Mouse (Mus musculus): ENCODE measurements around the gene F12. TPM values are rescaled to one million over a fixed set of nuclear protein-coding genes. Genes with fewer than 3 reads are reported as not detected.

Gene F12
- polyA plus RNA-seq, 1 experiment from 2014 or later = 1.5 TPM

GRCm38 (mm10) chr13:55412643-55413307 is 13.8 kb downstream of the F12 start:
- H3K4me2 ChIP-seq = no peak overlapping the region
- H3K9ac ChIP-seq (ENCODE audit: low read depth, low read length) = no peak overlapping the region
- H3K27ac ChIP-seq (ENCODE audit: low read depth, low read length) = no peak overlapping the region
- H3K4me3 ChIP-seq (ENCODE audit: low read depth, low read length) = no peak overlapping the region
- peaks cover 55% of the 10 kb centered on the region for H3K27me3 ChIP-seq (ENCODE audit: control insufficient read depth, insufficient read depth, low read length)
- 81% methylated on average over 13 of the region's 13 CpGs for WGBS (ENCODE audit: insufficient replicate concordance)
- H3K9me3 ChIP-seq (replicated peaks; ENCODE audit: control insufficient read depth, low read length) = no peaks in the 10 kb centered on the region
- no peaks in the 10 kb centered on the region for H3K36me3 ChIP-seq (ENCODE audit: control insufficient read depth, insufficient read depth, low read length)
- H3K4me1 ChIP-seq (ENCODE audit: control insufficient read depth, insufficient read depth, low read length) = no peaks in the 10 kb centered on the region
- no peak for ATAC-seq (replicated peaks; ENCODE audit: insufficient number of reproducible peaks, low FRiP score, low TSS enrichment)

GRCm38 (mm10) chr13:55411826-55412225 is 14.8 kb downstream of the F12 start:
- Histone ChIP-seq H3K4me2 (no peak overlapping the region), H3K9ac (ENCODE audit: low read depth, low read length) (no peak overlapping the region), H3K4me3 (ENCODE audit: low read depth, low read length) (no peak overlapping the region), H3K27ac (ENCODE audit: low read depth, low read length) (no peak overlapping the region), H3K27me3 (ENCODE audit: control insufficient read depth, insufficient read depth, low read length) (peaks cover 49% of the 10 kb centered on the region), H3K36me3 (ENCODE audit: control insufficient read depth, insufficient read depth, low read length) (no peaks in the 10 kb centered on the region), H3K4me1 (ENCODE audit: control insufficient read depth, insufficient read depth, low read length) (no peaks in the 10 kb centered on the region), H3K9me3 (replicated peaks; ENCODE audit: control insufficient read depth, low read length) (no peaks in the 10 kb centered on the region)
- no peak for ATAC-seq (replicated peaks; ENCODE audit: insufficient number of reproducible peaks, low FRiP score, low TSS enrichment)
- 71% methylated on average over 7 of the region's 7 CpGs for WGBS (ENCODE audit: insufficient replicate concordance)

DNA sequence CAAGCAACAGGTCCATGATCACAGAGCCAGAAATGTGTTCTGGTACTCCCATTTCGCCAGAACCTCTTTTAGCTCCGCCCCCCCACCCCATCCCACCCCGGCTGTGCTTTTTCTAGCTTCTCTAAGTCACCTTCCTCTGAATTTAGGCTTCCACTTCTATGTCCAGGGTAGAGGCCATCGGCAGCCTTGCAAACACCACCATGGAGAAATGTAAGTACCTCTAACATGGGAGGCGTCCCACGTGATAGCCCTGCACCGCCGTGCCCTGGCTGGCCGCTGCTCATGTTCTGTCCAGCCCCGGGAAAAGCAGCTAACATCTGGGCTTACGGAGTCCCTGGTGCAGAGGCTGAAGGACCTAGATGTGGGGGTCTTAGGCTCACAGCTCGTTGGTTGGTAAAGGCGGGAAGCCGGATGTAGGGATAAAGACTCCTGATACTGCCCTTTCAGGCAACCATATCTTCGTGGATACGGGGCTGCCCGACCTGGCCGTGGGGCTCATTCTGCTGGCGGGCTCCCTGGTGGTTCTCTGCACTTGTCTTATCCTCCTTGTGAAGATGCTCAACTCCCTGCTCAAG is 18.0 kb downstream of the F12 start:
- no peaks in the 10 kb centered on the region for H3K9me3 ChIP-seq (replicated peaks; ENCODE audit: control insufficient read depth, low read length)
- WGBS (ENCODE audit: insufficient replicate concordance) = 70% methylated on average over 19 of the region's 19 CpGs
- H3K27ac ChIP-seq (ENCODE audit: low read depth, low read length) = no peak overlapping the region
- H3K4me1 ChIP-seq (ENCODE audit: control insufficient read depth, insufficient read depth, low read length) = no peaks in the 10 kb centered on the region
- H3K36me3 ChIP-seq (ENCODE audit: control insufficient read depth, insufficient read depth, low read length) = no peaks in the 10 kb centered on the region
- no peak overlapping the region for H3K4me3 ChIP-seq (ENCODE audit: low read depth, low read length)
- H3K27me3 ChIP-seq (ENCODE audit: control insufficient read depth, insufficient read depth, low read length) = peaks cover 51% of the 10 kb centered on the region
- H3K9ac ChIP-seq (ENCODE audit: low read depth, low read length) = no peak overlapping the region
- H3K4me2 ChIP-seq = no peak overlapping the region
- no peak for ATAC-seq (replicated peaks; ENCODE audit: insufficient number of reproducible peaks, low FRiP score, low TSS enrichment)

DNA sequence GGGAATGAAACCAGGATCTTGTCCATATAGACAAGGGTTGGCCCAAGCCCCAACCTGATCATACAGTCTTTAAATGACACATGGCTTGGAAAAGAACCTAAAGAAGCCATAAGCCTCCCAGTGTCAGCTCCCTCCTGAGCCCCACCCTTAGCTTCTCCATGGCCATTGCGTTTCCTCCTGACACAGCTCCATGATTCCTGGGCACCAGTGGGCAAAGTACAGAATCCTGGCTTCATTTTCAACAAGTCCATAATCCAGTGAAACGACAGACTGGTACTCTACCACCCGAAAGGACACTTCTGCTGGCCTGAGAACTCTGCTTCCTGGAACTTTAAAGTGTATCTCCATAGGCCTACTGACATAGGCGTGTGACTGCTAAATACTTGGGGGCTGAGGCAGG is 19.3 kb downstream of the F12 start:
- Histone ChIP-seq H3K36me3 (ENCODE audit: control insufficient read depth, insufficient read depth, low read length) (no peaks in the 10 kb centered on the region), H3K9ac (ENCODE audit: low read depth, low read length) (no peak overlapping the region), H3K4me1 (ENCODE audit: control insufficient read depth, insufficient read depth, low read length) (no peaks in the 10 kb centered on the region), H3K27me3 (ENCODE audit: control insufficient read depth, insufficient read depth, low read length) (peaks cover 48% of the 10 kb centered on the region), H3K9me3 (replicated peaks; ENCODE audit: control insufficient read depth, low read length) (no peaks in the 10 kb centered on the region), H3K27ac (ENCODE audit: low read depth, low read length) (no peak overlapping the region), H3K4me2 (no peak overlapping the region), H3K4me3 (ENCODE audit: low read depth, low read length) (no peak overlapping the region)
- ATAC-seq (replicated peaks; ENCODE audit: insufficient number of reproducible peaks, low FRiP score, low TSS enrichment) = no peak
- WGBS (ENCODE audit: insufficient replicate concordance) = 73% methylated on average over 4 of the region's 4 CpGs

GRCm38 (mm10) chr13:55405783-55406390 is 20.7 kb downstream of the F12 start:
- Histone ChIP-seq H3K4me2 (no peak overlapping the region), H3K27ac (ENCODE audit: low read depth, low read length) (no peak overlapping the region), H3K9me3 (replicated peaks; ENCODE audit: control insufficient read depth, low read length) (no peaks in the 10 kb centered on the region), H3K36me3 (ENCODE audit: control insufficient read depth, insufficient read depth, low read length) (no peaks in the 10 kb centered on the region), H3K4me1 (ENCODE audit: control insufficient read depth, insufficient read depth, low read length) (no peaks in the 10 kb centered on the region), H3K9ac (ENCODE audit: low read depth, low read length) (peak overlapping the region; percentile 53), H3K4me3 (ENCODE audit: low read depth, low read length) (no peak overlapping the region), H3K27me3 (ENCODE audit: control insufficient read depth, insufficient read depth, low read length) (peaks cover 48% of the 10 kb centered on the region)
- WGBS (ENCODE audit: insufficient replicate concordance) = 69% methylated on average over 13 of the region's 13 CpGs
- no peak for ATAC-seq (replicated peaks; ENCODE audit: insufficient number of reproducible peaks, low FRiP score, low TSS enrichment)

DNA sequence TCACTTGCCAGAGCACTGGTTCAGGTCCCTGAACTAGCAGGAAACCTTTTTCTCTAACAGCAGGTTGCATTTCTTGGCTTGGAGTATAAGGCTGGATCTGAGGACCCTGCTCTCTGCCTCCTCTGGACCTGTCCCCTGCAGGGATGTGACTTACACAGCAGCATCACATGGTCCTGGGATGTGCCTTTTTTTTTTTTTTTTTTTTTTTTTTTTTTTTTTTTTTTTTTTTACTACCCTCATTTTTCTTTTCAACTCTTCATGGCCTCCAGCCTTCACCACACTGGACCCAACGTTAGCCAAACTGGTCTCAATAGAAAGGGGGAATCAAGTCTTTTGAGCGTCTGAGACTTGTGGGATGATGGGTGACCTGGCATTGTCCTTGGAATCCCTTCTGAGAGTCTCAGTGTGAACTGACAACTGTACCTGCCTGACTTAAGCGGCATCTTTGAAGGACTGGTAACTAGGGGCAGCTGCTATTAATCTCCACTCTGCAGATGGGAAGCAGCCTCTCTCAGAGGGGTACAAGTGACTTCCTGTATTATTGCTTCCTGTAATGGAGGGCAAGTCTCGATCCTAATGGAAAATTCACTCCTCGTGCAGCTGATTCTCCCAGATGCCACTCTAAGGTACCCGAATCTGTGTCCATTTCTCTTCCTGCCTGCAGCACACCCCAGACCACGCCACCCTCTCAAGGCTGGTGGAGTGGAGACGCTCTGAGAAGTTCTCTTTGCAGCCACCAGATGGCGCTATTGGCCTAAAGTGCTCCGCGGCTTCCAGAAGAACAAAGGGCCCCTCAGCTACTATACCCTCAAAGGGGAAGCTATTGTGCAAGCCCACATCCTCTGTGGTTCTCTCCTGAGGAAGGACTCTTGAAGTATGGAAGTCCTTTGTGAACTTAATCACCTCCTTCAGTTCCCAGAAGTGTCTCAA is 21.5 kb downstream of the F12 start:
- H3K9ac ChIP-seq (ENCODE audit: low read depth, low read length) = peak overlapping the region; percentile 53
- no peak overlapping the region for H3K27ac ChIP-seq (ENCODE audit: low read depth, low read length)
- H3K4me3 ChIP-seq (ENCODE audit: low read depth, low read length) = no peak overlapping the region
- H3K4me1 ChIP-seq (ENCODE audit: control insufficient read depth, insufficient read depth, low read length) = no peaks in the 10 kb centered on the region
- no peak for ATAC-seq (replicated peaks; ENCODE audit: insufficient number of reproducible peaks, low FRiP score, low TSS enrichment)
- H3K27me3 ChIP-seq (ENCODE audit: control insufficient read depth, insufficient read depth, low read length) = peaks cover 48% of the 10 kb centered on the region
- H3K4me2 ChIP-seq = 0 out of 2 replicates have a peak overlapping the region, but pooled peaks have one; percentile 22
- no peaks in the 10 kb centered on the region for H3K9me3 ChIP-seq (replicated peaks; ENCODE audit: control insufficient read depth, low read length)
- H3K36me3 ChIP-seq (ENCODE audit: control insufficient read depth, insufficient read depth, low read length) = no peaks in the 10 kb centered on the region
- 11% methylated on average over 11 of the region's 11 CpGs for WGBS (ENCODE audit: insufficient replicate concordance)

DNA sequence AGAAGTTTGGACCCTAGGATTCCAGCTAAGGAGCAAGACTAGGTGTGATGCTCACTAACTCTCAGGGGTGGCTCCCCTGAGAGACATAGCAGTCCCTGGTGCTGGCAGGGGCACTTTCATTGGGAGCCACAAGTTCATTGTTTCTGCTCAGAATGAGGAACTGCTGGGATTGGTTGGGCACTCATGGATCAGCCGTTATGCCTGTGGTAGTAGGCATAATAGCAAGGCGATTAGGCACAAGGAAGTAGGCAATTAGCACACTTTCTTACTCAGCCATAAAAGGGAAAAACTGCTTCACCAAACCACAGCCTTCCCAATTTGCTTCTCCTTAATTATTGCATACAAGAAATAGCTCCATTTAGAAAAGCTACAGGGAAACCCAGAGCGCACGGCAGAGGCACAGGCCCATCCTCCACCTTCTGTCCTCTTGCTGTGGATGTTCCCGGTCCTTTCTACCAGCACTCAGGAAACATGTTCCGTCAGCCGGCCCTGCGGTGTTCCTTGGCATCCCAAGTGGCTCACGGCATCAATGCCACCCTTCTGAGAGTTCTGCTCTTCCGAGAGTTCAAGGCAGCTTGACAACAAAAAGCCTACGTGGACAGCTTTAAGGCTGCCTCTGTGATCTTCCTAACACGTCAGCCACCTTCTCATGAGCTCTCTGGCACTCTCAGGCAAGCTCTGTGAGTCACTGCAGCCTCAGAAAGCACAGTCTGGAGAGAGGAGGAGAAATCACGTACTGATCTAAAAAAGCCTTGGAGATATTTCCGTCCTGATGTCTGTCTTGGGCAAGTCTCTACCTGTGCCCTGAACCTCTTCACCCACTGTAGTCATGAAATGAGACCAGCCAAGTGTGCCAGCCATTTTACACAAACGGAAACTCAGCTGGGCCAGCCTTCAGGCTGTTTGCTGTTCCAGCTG is 22.4 kb downstream of the F12 start:
- H3K9ac ChIP-seq (ENCODE audit: low read depth, low read length) = no peak overlapping the region
- WGBS (ENCODE audit: insufficient replicate concordance) = 70% methylated on average over 15 of the region's 15 CpGs
- H3K4me3 ChIP-seq (ENCODE audit: low read depth, low read length) = no peak overlapping the region
- H3K27me3 ChIP-seq (ENCODE audit: control insufficient read depth, insufficient read depth, low read length) = peaks cover 50% of the 10 kb centered on the region
- H3K4me2 ChIP-seq = no peak overlapping the region
- H3K36me3 ChIP-seq (ENCODE audit: control insufficient read depth, insufficient read depth, low read length) = no peaks in the 10 kb centered on the region
- no peaks in the 10 kb centered on the region for H3K4me1 ChIP-seq (ENCODE audit: control insufficient read depth, insufficient read depth, low read length)
- H3K27ac ChIP-seq (ENCODE audit: low read depth, low read length) = no peak overlapping the region
- H3K9me3 ChIP-seq (replicated peaks; ENCODE audit: control insufficient read depth, low read length) = no peaks in the 10 kb centered on the region
- no peak for ATAC-seq (replicated peaks; ENCODE audit: insufficient number of reproducible peaks, low FRiP score, low TSS enrichment)

DNA sequence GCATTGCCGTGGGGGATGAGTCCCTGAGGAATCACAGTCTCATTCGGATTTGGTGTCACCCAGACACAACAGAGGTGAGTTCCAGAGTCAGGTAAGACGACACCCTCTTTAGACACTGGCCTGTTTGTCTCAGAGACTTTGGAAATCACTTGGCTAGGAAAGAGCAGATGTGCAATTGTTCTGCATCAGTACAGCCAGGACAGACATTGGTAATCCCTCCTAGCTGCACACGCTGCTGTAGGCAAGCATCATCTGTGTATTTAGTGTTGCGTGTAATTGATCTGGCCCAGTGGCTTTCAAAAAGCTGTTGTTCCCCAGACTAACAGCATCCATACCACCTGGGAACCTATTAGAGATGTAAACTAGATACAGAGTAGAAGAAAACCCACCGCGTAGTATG is 23.3 kb downstream of the F12 start:
- Histone ChIP-seq H3K36me3 (ENCODE audit: control insufficient read depth, insufficient read depth, low read length) (no peaks in the 10 kb centered on the region), H3K27ac (ENCODE audit: low read depth, low read length) (no peak overlapping the region), H3K4me3 (ENCODE audit: low read depth, low read length) (no peak overlapping the region), H3K9me3 (replicated peaks; ENCODE audit: control insufficient read depth, low read length) (no peaks in the 10 kb centered on the region), H3K4me1 (ENCODE audit: control insufficient read depth, insufficient read depth, low read length) (no peaks in the 10 kb centered on the region), H3K27me3 (ENCODE audit: control insufficient read depth, insufficient read depth, low read length) (peaks cover 47% of the 10 kb centered on the region), H3K4me2 (no peak overlapping the region), H3K9ac (ENCODE audit: low read depth, low read length) (no peak overlapping the region)
- WGBS (ENCODE audit: insufficient replicate concordance) = 74% methylated on average over 7 of the region's 7 CpGs
- no peak for ATAC-seq (replicated peaks; ENCODE audit: insufficient number of reproducible peaks, low FRiP score, low TSS enrichment)
